Mouse (Mus musculus) effector memory CD4-positive, alpha-beta T cell, adult 7 months (primary cell): Measurements from ENCODE around the gene Dctd. TPM values are rescaled to one million over a fixed set of nuclear protein-coding genes. Genes with fewer than 3 reads are reported as not detected.

Experiments
- polyA plus RNA-seq: library from polyadenylated mRNA; unstranded; fragments of 100-300 nt; shearing (Covaris generic); gene quantifications from one replicate; pipeline ENCODE4 v1.2.1, GENCODE M21; 2017

The Dctd gene
- 1.1 TPM for polyA plus RNA-seq

DNA sequence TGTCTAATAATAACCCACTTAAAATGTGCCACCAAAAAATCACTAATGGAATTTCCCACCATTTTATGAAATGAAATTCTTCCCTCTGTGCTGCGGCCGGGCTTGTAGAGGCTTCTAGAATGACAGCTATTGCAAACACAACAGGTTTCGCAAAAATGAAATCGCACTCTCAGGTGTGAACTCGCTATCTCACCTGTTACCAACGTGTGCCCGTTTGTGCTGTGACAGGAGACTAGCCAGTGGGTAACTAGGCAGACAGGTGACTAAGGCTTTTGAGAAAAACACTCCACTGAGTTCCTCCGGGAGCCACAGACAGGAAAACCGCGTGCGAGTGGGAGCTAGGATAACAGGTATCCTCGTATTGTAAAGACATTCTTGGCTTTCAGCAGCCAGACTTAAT is at the start of gene Dctd:
Gene Dctd, plus strand, starts transcription at position 301 of the 400 bp plus-strand sequence.

Other genes with a start within 250 kb of the Dctd start
- 1.2 TPM for gene Wwc2, start 108.2 kb upstream of the Dctd start, polyA plus RNA-seq